Mouse (Mus musculus): ENCODE results near the gene Arfgap3. TPM values are rescaled to one million over a fixed set of nuclear protein-coding genes. Genes with fewer than 3 reads are reported as not detected.

Arfgap3 gene
- polyA plus RNA-seq (2012; rRNA removed) = 139 and 142 TPM in 2 replicates

GRCm38 (mm10) chr15:83349954-83350711, at the start of gene Arfgap3:
TSS of gene Arfgap3 (minus strand) at chr15:83350247.
- Histone ChIP-seq H3K4me3 (ENCODE audit: control insufficient read depth, low read depth, low read length) (peak within 1 kb of the TSS; percentile 91), H3K27ac (ENCODE audit: control insufficient read depth, insufficient read depth, low read depth, low read length) (peak within 1 kb of the TSS; percentile 86), H3K27me3 (ENCODE audit: control insufficient read depth, insufficient read depth, low read length) (no peaks in the 10 kb centered on the region), H3K4me1 (ENCODE audit: control insufficient read depth, insufficient read depth, low read length) (peaks cover 8% of the 10 kb centered on the region), H3K36me3 (ENCODE audit: control insufficient read depth, insufficient read depth, low read length) (peaks cover 4% of the 10 kb centered on the region)
- TF ChIP-seq CTCF (IDR thresholded peaks at IDR 0.05; ENCODE audit: control insufficient read depth, insufficient read depth, insufficient replicate concordance, low read depth, low read length) (no peak), POLR2A (IDR thresholded peaks at IDR 0.05; ENCODE audit: control insufficient read depth, low read depth, low read length) (peak; percentile 64)

GRCm38 (mm10) chr15:83392722-83393121, 42.7 kb upstream of the Arfgap3 start:
- no peak overlapping the region for H3K27ac ChIP-seq (ENCODE audit: control insufficient read depth, insufficient read depth, low read depth, low read length)
- H3K27me3 ChIP-seq (ENCODE audit: control insufficient read depth, insufficient read depth, low read length) = no peaks in the 10 kb centered on the region
- H3K4me1 ChIP-seq (ENCODE audit: control insufficient read depth, insufficient read depth, low read length) = no peaks in the 10 kb centered on the region
- H3K4me3 ChIP-seq (ENCODE audit: control insufficient read depth, low read depth, low read length) = peak overlapping the region; percentile 88
- H3K36me3 ChIP-seq (ENCODE audit: control insufficient read depth, insufficient read depth, low read length) = peaks cover 3% of the 10 kb centered on the region
- TF ChIP-seq POLR2A (IDR thresholded peaks at IDR 0.05; ENCODE audit: control insufficient read depth, low read depth, low read length) = no peak
- TF ChIP-seq CTCF (IDR thresholded peaks at IDR 0.05; ENCODE audit: control insufficient read depth, insufficient read depth, insufficient replicate concordance, low read depth, low read length) = no peak

- H3K27me3 ChIP-seq (ENCODE audit: control insufficient read depth, insufficient read depth, low read length) = no peaks in the 10 kb centered on the region
- H3K36me3 ChIP-seq (ENCODE audit: control insufficient read depth, insufficient read depth, low read length) = peaks cover 7% of the 10 kb centered on the region
- no peaks in the 10 kb centered on the region for H3K4me1 ChIP-seq (ENCODE audit: control insufficient read depth, insufficient read depth, low read length)
- peak overlapping the region; percentile 56 for H3K4me3 ChIP-seq (ENCODE audit: control insufficient read depth, low read depth, low read length)
- no peak for TF ChIP-seq CTCF (IDR thresholded peaks at IDR 0.05; ENCODE audit: control insufficient read depth, insufficient read depth, insufficient replicate concordance, low read depth, low read length)
- no peak for TF ChIP-seq POLR2A (IDR thresholded peaks at IDR 0.05; ENCODE audit: control insufficient read depth, low read depth, low read length)
- H3K27ac ChIP-seq (ENCODE audit: control insufficient read depth, insufficient read depth, low read depth, low read length) = no peak overlapping the region
These were observed 37.9 kb upstream of the Arfgap3 start for GRCm38 (mm10) chr15:83387911-83388310.

- no peaks in the 10 kb centered on the region for H3K27me3 ChIP-seq (ENCODE audit: control insufficient read depth, insufficient read depth, low read length)
- H3K27ac ChIP-seq (ENCODE audit: control insufficient read depth, insufficient read depth, low read depth, low read length) = no peak overlapping the region
- H3K4me3 ChIP-seq (ENCODE audit: control insufficient read depth, low read depth, low read length) = peak overlapping the region; percentile 30
- TF ChIP-seq POLR2A (IDR thresholded peaks at IDR 0.05; ENCODE audit: control insufficient read depth, low read depth, low read length) = no peak
- peak; percentile 16; the same call in 1 of the 2 replicates for TF ChIP-seq CTCF (IDR thresholded peaks at IDR 0.05; ENCODE audit: control insufficient read depth, insufficient read depth, insufficient replicate concordance, low read depth, low read length)
- H3K4me1 ChIP-seq (ENCODE audit: control insufficient read depth, insufficient read depth, low read length) = no peaks in the 10 kb centered on the region
- H3K36me3 ChIP-seq (ENCODE audit: control insufficient read depth, insufficient read depth, low read length) = peaks cover 5% of the 10 kb centered on the region
These were observed 33.6 kb upstream of the Arfgap3 start for GRCm38 (mm10) chr15:83383633-83384032.

GRCm38 (mm10) chr15:83383136-83383535, 33.1 kb upstream of the Arfgap3 start:
- peaks cover 5% of the 10 kb centered on the region for H3K36me3 ChIP-seq (ENCODE audit: control insufficient read depth, insufficient read depth, low read length)
- H3K27ac ChIP-seq (ENCODE audit: control insufficient read depth, insufficient read depth, low read depth, low read length) = no peak overlapping the region
- no peaks in the 10 kb centered on the region for H3K27me3 ChIP-seq (ENCODE audit: control insufficient read depth, insufficient read depth, low read length)
- H3K4me1 ChIP-seq (ENCODE audit: control insufficient read depth, insufficient read depth, low read length) = no peaks in the 10 kb centered on the region
- peak overlapping the region; percentile 4; the same call in 1 of the 2 replicates for H3K4me3 ChIP-seq (ENCODE audit: control insufficient read depth, low read depth, low read length)
- no peak for TF ChIP-seq POLR2A (IDR thresholded peaks at IDR 0.05; ENCODE audit: control insufficient read depth, low read depth, low read length)
- TF ChIP-seq CTCF (IDR thresholded peaks at IDR 0.05; ENCODE audit: control insufficient read depth, insufficient read depth, insufficient replicate concordance, low read depth, low read length) = no peak

GRCm38 (mm10) chr15:83382467-83382866, 32.4 kb upstream of the Arfgap3 start:
- H3K27ac ChIP-seq (ENCODE audit: control insufficient read depth, insufficient read depth, low read depth, low read length) = no peak overlapping the region
- H3K4me1 ChIP-seq (ENCODE audit: control insufficient read depth, insufficient read depth, low read length) = no peaks in the 10 kb centered on the region
- no peak for TF ChIP-seq CTCF (IDR thresholded peaks at IDR 0.05; ENCODE audit: control insufficient read depth, insufficient read depth, insufficient replicate concordance, low read depth, low read length)
- H3K4me3 ChIP-seq (ENCODE audit: control insufficient read depth, low read depth, low read length) = peak overlapping the region; percentile 16; the same call in 1 of the 2 replicates
- H3K36me3 ChIP-seq (ENCODE audit: control insufficient read depth, insufficient read depth, low read length) = peaks cover 5% of the 10 kb centered on the region
- H3K27me3 ChIP-seq (ENCODE audit: control insufficient read depth, insufficient read depth, low read length) = no peaks in the 10 kb centered on the region

- H3K36me3 ChIP-seq (ENCODE audit: control insufficient read depth, insufficient read depth, low read length) = peaks cover 1% of the 10 kb centered on the region
- TF ChIP-seq POLR2A (IDR thresholded peaks at IDR 0.05; ENCODE audit: control insufficient read depth, low read depth, low read length) = no peak
- no peak for TF ChIP-seq CTCF (IDR thresholded peaks at IDR 0.05; ENCODE audit: control insufficient read depth, insufficient read depth, insufficient replicate concordance, low read depth, low read length)
- H3K4me3 ChIP-seq (ENCODE audit: control insufficient read depth, low read depth, low read length) = no peak overlapping the region
- no peaks in the 10 kb centered on the region for H3K4me1 ChIP-seq (ENCODE audit: control insufficient read depth, insufficient read depth, low read length)
- H3K27ac ChIP-seq (ENCODE audit: control insufficient read depth, insufficient read depth, low read depth, low read length) = no peak overlapping the region
- no peaks in the 10 kb centered on the region for H3K27me3 ChIP-seq (ENCODE audit: control insufficient read depth, insufficient read depth, low read length)
These were observed 27.1 kb upstream of the Arfgap3 start for GRCm38 (mm10) chr15:83377153-83377552.
